Mouse (Mus musculus) gastrocnemius, postnatal 4 days (tissue): ENCODE measurements around the gene Tra2a. TPM values are rescaled to one million over a fixed set of nuclear protein-coding genes. Genes with fewer than 3 reads are reported as not detected.

Source experiments
- DNase-seq, 2 experiments: peaks; one replicate each; pipeline ENCODE4 v3.0.0; 2021 to 2022; ENCODE audit warnings: low spot score in 2 of 2, mixed read lengths in 2 of 2
- total RNA-seq, 2 experiments: library from RNA; stranded (reverse); gene quantifications; 2 replicates each; pipeline ENCODE4 v1.2.3; 2021

Gene Tra2a
- total RNA-seq, 2 experiments from 2014 or later = 36.9 to 42.3 TPM

- DNase-seq = no peak
Measured at GRCm38 (mm10) chr6:49212931-49213580, 50.8 kb downstream of the Tra2a start.

GRCm38 (mm10) chr6:49212141-49212540, 51.7 kb downstream of the Tra2a start:
- DNase-seq = no peak

- no peak for DNase-seq
Measured at GRCm38 (mm10) chr6:49211596-49211995, 52.2 kb downstream of the Tra2a start.

- peak in 1 of 2 experiments; percentile 37 for DNase-seq
Measured at GRCm38 (mm10) chr6:49209881-49210854, 53.7 kb downstream of the Tra2a start.

- no peak for DNase-seq
Measured at GRCm38 (mm10) chr6:49208935-49209334, 54.9 kb downstream of the Tra2a start.

- DNase-seq = no peak
Measured at GRCm38 (mm10) chr6:49208297-49208930, 55.4 kb downstream of the Tra2a start.

- no peak for DNase-seq
Measured at GRCm38 (mm10) chr6:49206416-49206815, 57.4 kb downstream of the Tra2a start.

- DNase-seq = no peak
Measured at GRCm38 (mm10) chr6:49195188-49195587, 68.6 kb downstream of the Tra2a start.

- no peak for DNase-seq
Measured at GRCm38 (mm10) chr6:49194536-49194935, 69.3 kb downstream of the Tra2a start.

Other genes starting within 250 kb of the Tra2a start
- gene Gpnmb, start 227.5 kb downstream of the Tra2a start, total RNA-seq = 1 to 10 TPM; 1.2 to 1.3 TPM
- gene Malsu1, start 190.2 kb downstream of the Tra2a start, total RNA-seq = 10 to 100 TPM; 41.6 to 44.8 TPM
- 10 to 100 TPM; 18.6 to 20.8 TPM for gene Igf2bp3, start 49.1 kb downstream of the Tra2a start, total RNA-seq
- 1 to 10 TPM; 2.4 to 2.9 TPM for gene Ccdc126, start 55.2 kb upstream of the Tra2a start, total RNA-seq
- 1 to 10 TPM; 2.1 to 3.4 TPM for gene Fam221a, start 103.7 kb upstream of the Tra2a start, total RNA-seq
- under 1 TPM; 0.96 to 0.98 TPM for gene Stk31, start 131.6 kb upstream of the Tra2a start, total RNA-seq